Mouse (Mus musculus) brain, embryonic 14.5 days (tissue): Measurements from ENCODE around the gene Marcksl1.

Source experiments
- CTCF ChIP-seq: fragments of 200-500 bp; IDR thresholded peaks from 2 replicates; pipeline ENCODE4 v1.5.1; 2012; ENCODE audit warnings: inconsistent platforms, mild to moderate bottlenecking, moderate library complexity, borderline replicate concordance; ENCODE audit not compliant: insufficient read depth, insufficient read length; ENCODE audit errors: extremely low read depth
- POLR2A ChIP-seq: fragments of 200-500 bp; IDR thresholded peaks from 2 replicates; pipeline ENCODE4 v1.6.1; 2012; ENCODE audit warnings: mild to moderate bottlenecking, inconsistent platforms, borderline replicate concordance; ENCODE audit not compliant: poor library complexity, insufficient read depth, insufficient read length, severe bottlenecking; ENCODE audit errors: extremely low read depth

DNA sequence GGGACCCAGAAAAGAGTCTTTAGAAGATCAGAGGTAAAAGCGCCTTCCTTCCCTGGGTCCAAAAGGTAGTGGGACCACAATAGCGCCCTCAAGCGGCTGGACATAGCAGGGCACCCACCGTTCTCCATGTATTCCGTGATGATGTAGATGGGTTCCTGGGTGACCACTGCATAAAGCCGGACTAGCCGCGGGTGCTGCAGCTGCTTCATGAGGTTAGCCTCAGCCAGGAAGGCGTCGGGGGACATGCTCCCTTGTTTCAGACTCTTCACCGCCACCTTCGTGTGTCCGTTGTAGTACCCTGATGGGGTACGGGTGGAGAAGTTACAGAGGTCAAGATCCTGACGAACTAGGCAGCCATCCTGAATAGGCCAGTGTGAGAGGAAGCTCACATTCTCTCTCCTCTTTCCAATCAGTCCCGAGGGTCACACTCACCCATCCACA lies 42.1 kb downstream of the Marcksl1 start:
- TF ChIP-seq CTCF (peak; percentile 70), POLR2A (no peak)
